Mouse (Mus musculus) forebrain, embryonic 11.5 days (tissue): ENCODE measurements around the gene Arhgef2. TPM values are rescaled to one million over a fixed set of nuclear protein-coding genes. Genes with fewer than 3 reads are reported as not detected.

Experiments
- ATAC-seq: fragments of 200-750 bp; cut with Nextera tagmentation; replicated peaks from 2 replicates; pipeline ENCODE4 v1.8.0; 2017; ENCODE audit warnings: moderate TSS enrichment; ENCODE audit not compliant: low FRiP score
- DNase-seq: peaks from one replicate; pipeline ENCODE4 v3.0.0-alpha.2; 2017; ENCODE audit warnings: low spot score
- H3K27ac ChIP-seq: fragments of 300-500 bp; sonication (generic); 2 replicates; pipeline ENCODE4 v1.5.1; 2014; ENCODE audit warnings: low read depth, low read length
- H3K27me3 ChIP-seq: fragments of 300-500 bp; sonication (generic); 2 replicates; pipeline ENCODE4 v1.6.1; 2014; ENCODE audit warnings: mild to moderate bottlenecking, low read length, mixed read lengths; ENCODE audit not compliant: control insufficient read depth, insufficient read depth
- H3K36me3 ChIP-seq: fragments of 300-500 bp; sonication (generic); 2 replicates; pipeline ENCODE4 v1.6.1; 2014; ENCODE audit warnings: mild to moderate bottlenecking, low read length, moderate library complexity, mixed read lengths; ENCODE audit not compliant: control insufficient read depth, insufficient read depth
- H3K4me1 ChIP-seq: fragments of 300-500 bp; sonication (generic); replicated peaks from 2 replicates; pipeline ENCODE4 v1.6.1; 2014; ENCODE audit warnings: low read length, mixed read lengths; ENCODE audit not compliant: control insufficient read depth, insufficient read depth
- H3K4me2 ChIP-seq: fragments of 300-500 bp; sonication (generic); 2 replicates; pipeline ENCODE4 v1.6.1; 2014; ENCODE audit warnings: low read depth, mild to moderate bottlenecking, low read length, moderate library complexity, mixed read lengths; ENCODE audit not compliant: severe bottlenecking
- H3K4me3 ChIP-seq: fragments of 300-500 bp; sonication (generic); 2 replicates; pipeline ENCODE4 v1.5.1; 2014; ENCODE audit warnings: low read depth, low read length
- H3K9ac ChIP-seq: fragments of 300-500 bp; sonication (generic); 2 replicates; pipeline ENCODE4 v1.6.1; 2014; ENCODE audit warnings: low read length
- H3K9me3 ChIP-seq: fragments of 300-500 bp; sonication (generic); 2 replicates; pipeline ENCODE4 v1.6.1; 2016; ENCODE audit warnings: low read length, mixed read lengths; ENCODE audit not compliant: control insufficient read depth
- WGBS: fragments of 180-500 bp; shearing (Covaris S2); extraction: QIAGEN DNeasy Blood & Tissue Kit; methylation state at CpG from one replicate; pipeline ENCODE4 v1.1.7; 2014; 5-methylcytosine and 5-hydroxymethylcytosine counted together
- polyA plus RNA-seq: library from polyadenylated mRNA; unstranded; fragments of >200 nt; fragmentation: Nextera tagmentation; extraction: Ambion mirVana; gene quantifications from 2 replicates; pipeline ENCODE4 v1.2.1, GENCODE M21; 2014

The Arhgef2 gene
- polyA plus RNA-seq, 1 experiment from 2014 or later: 123 TPM

DNA sequence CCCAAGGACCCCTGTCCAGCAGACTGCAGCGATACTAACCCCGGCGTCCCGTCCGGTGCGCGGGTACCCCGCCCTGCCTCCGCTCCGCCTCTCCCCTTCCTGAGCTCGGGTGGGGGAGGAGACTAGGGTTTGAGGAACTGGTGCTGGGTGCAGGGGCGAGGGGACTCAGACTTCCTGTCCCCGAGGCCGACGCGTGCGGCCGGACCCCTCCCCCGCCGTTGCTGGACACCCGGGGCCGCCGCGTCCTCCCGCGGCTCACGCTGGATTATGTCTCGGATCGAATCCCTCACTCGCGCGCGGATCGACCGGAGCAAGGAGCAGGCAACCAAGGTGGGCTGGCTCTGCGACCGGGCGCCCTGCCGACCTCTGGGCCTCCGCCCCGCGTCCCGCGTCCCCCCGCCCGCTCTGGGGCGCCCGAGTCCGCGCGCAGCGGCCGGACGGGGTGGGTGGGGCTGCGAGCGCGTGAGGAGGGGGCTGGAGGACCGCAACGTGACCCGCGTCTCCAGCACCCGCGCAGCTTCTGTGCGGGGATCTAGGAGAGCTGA is 15.3 kb downstream of the Arhgef2 start:
- Histone ChIP-seq H3K27me3 (no peaks in the 10 kb centered on the region), H3K4me3 (peak overlapping the region; percentile 90), H3K9ac (peak overlapping the region; percentile 97), H3K9me3 (no peaks in the 10 kb centered on the region), H3K36me3 (no peaks in the 10 kb centered on the region; the same call in 1 of the 2 replicates), H3K4me2 (peak overlapping the region; percentile 93), H3K27ac (peak overlapping the region; percentile 95), H3K4me1 (peaks cover 14% of the 10 kb centered on the region)
- DNase-seq: peak; percentile 84
- WGBS: under 1% methylated on average over 57 of the region's 64 CpGs
- peak; percentile 79 for ATAC-seq

DNA sequence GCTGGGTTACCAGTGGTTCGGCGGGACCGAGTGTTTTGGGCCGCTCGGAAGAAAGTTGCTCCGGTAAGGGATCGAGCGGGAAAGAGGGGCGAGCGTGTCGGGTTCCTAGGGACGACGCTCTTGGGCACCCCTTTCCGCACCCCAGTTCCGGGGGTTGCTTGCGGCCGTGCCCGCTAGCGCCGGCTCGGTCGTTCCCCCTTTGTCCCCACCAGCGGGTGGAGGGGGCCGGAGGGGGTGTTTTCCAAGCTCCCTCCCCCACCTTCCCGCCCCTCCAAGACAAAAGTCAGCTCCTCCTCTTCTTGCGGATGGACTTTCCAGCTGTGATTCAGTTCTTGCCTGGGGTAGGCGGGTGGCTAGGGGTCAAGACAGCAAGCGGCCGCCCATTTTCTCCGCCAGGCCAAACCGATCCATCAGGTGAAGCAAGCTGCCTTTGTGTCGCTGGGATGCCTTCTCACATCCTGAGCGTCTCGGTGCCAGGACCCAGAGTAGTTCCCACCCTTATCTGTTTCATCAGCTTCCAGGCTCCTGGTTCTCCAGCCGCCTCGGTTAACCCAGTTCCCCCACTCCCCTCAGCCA is 15.9 kb downstream of the Arhgef2 start:
- Histone ChIP-seq H3K9ac (peak overlapping the region; percentile 97), H3K4me3 (peak overlapping the region; percentile 90), H3K4me2 (peak overlapping the region; percentile 93), H3K4me1 (peaks cover 14% of the 10 kb centered on the region), H3K9me3 (no peaks in the 10 kb centered on the region), H3K27ac (peak overlapping the region; percentile 95), H3K27me3 (no peaks in the 10 kb centered on the region), H3K36me3 (no peaks in the 10 kb centered on the region; the same call in 1 of the 2 replicates)
- DNase-seq (peak; percentile 75), ATAC-seq (peak; percentile 3; the same call in 1 of the 2 replicates)
- under 1% methylated on average over 36 of the region's 36 CpGs for WGBS

DNA sequence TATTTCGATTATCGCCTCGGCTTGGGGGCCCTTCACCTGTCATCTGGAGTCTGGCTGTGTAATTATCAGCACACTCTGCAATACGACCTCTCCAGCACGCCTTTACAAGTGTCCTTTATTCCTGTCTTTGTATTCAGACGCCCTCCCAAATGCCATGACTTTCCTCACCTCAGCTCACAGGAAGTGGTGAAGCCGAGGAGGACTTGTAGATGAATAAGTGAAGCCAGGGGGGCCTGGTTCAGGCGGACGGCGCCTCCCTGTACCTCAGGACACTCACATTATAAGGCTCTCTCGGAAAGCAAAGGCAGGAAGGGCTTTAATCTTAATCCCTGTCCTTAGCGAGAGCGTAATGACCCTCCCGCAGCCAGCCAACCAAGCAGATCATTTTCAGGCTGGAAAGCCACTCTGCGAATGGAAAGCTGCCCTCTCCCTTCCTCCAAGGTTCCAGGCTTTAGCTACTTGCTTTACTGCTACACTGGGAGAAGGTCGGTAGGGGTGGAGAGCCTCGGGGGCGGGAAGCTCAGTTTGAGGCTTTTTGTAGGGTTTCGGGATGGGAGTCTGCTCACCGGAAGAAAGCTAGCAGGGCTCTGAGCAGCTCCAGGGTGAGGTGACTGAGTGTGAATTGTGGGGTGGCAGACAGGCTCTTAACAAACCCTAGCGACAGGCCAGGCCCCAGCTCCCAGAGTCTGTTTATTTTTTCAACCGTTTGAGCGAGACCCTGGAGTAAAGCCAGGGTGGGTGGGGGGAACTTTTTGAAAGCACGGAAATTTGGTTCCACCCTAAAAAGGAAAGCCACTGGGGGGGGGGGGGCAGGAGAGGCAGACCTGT is 16.6 kb downstream of the Arhgef2 start:
- Histone ChIP-seq H3K4me2 (peak overlapping the region; percentile 93), H3K9ac (peak overlapping the region; percentile 97), H3K4me3 (peak overlapping the region; percentile 90), H3K4me1 (peaks cover 14% of the 10 kb centered on the region), H3K27ac (peak overlapping the region; percentile 95), H3K36me3 (no peaks in the 10 kb centered on the region; the same call in 1 of the 2 replicates), H3K9me3 (no peaks in the 10 kb centered on the region), H3K27me3 (no peaks in the 10 kb centered on the region)
- under 1% methylated on average over 24 of the region's 24 CpGs for WGBS
- DNase-seq (no peak), ATAC-seq (no peak)

DNA sequence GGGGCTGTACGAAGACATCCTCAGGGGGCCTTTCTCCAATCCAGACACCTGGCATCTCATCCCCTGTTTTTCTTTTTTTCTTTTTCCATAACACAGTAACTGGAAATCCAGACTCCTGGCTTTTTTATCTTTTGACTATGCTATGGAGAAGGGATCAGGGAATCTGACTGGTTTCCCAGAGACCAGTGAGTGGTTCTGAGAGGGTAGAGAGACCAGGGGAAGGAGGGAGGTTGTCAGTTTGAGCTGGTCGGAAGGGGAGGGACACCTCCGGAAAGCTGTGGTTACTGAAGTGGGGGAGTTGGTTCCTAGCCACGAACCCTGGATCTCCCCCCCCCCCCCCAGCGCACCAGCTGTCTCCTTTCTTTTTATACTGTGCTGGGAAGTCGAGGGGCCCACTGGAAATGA is 17.2 kb downstream of the Arhgef2 start:
- ATAC-seq: peak; percentile 28; the same call in 1 of the 2 replicates
- 0% methylated on average over 5 of the region's 6 CpGs for WGBS

DNA sequence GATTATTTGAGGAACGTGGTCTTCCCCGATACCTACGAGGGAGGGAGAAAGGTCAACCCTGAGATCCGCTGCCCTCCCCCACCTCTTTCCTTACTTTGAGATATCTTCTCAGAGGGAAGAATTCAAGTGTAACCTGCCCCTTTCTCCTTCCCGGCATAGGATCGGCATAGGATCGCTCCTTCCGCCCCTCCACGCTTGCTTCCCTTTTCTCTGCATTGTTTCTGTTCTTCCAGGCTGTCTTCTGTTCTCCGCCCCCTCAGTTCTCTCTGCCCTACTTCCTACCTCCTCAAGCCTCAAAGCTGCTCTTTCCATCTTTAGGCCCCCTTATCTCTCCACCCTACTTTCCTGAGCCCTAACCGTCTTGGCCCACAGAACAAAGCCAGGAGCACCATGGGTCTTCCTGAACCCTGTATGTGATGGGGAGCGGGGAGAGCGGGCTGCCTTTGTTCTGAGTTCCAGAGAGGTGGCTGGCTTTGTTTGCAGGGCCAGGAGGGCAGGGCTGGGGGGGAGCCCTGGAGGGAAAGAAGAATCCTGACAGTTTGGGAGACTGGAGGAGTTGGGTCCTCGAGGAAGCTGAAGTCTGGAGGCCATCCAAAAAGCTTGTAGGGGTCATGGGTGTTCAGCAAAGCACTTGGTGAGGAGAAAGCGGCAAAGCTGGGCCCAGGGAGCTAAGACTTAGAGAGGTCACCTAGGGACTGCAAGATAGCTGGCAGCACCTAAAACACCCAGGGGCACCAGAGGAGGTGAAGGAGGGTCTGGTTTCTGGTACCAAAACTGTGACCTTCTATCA is 17.8 kb downstream of the Arhgef2 start:
- Histone ChIP-seq H3K9ac (peak overlapping the region; percentile 97), H3K4me3 (peak overlapping the region; percentile 90), H3K4me1 (peaks cover 14% of the 10 kb centered on the region), H3K4me2 (peak overlapping the region; percentile 93), H3K9me3 (no peaks in the 10 kb centered on the region), H3K27me3 (no peaks in the 10 kb centered on the region), H3K36me3 (no peaks in the 10 kb centered on the region; the same call in 1 of the 2 replicates), H3K27ac (peak overlapping the region; percentile 95)
- WGBS: 1% methylated on average over 15 of the region's 15 CpGs
- DNase-seq (peak; percentile 67), ATAC-seq (no peak)

More for the DNA sequence above, 17.2 kb downstream of the Arhgef2 start:
- Histone ChIP-seq H3K4me2 (peak overlapping the region; percentile 93), H3K36me3 (no peaks in the 10 kb centered on the region; the same call in 1 of the 2 replicates), H3K9me3 (no peaks in the 10 kb centered on the region), H3K27ac (peak overlapping the region; percentile 95), H3K4me1 (peaks cover 14% of the 10 kb centered on the region), H3K4me3 (peak overlapping the region; percentile 90), H3K27me3 (no peaks in the 10 kb centered on the region), H3K9ac (peak overlapping the region; percentile 97)
- peak; percentile 67 for DNase-seq

DNA sequence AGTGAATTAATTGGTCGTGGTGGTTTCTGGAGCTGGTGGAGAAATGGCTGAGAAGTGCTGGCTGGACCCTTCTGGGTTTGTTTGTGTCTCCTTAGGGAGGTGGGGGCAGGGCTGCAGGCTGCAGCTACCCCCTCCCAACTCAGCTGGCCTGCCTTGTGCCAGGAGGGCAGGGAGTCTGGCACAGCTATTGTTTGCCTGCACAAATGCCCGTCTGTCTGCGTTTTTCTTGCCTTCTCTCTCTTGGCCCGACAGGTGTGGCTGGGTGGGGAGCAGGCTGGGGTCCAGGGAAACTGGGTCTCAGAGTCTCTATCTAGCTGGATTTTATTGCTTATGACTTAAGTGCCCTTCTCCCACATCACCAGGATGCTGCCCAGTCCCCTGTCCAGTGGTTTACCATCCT is 18.6 kb downstream of the Arhgef2 start:
- Histone ChIP-seq H3K27me3 (no peaks in the 10 kb centered on the region), H3K4me3 (peak overlapping the region; percentile 90), H3K9ac (peak overlapping the region; percentile 97), H3K27ac (peak overlapping the region; percentile 95), H3K4me2 (peak overlapping the region; percentile 93), H3K9me3 (no peaks in the 10 kb centered on the region), H3K4me1 (peaks cover 14% of the 10 kb centered on the region), H3K36me3 (no peaks in the 10 kb centered on the region; the same call in 1 of the 2 replicates)
- DNase-seq: no peak
- no peak for ATAC-seq
- WGBS: 20% methylated on average over 4 of the region's 4 CpGs

DNA sequence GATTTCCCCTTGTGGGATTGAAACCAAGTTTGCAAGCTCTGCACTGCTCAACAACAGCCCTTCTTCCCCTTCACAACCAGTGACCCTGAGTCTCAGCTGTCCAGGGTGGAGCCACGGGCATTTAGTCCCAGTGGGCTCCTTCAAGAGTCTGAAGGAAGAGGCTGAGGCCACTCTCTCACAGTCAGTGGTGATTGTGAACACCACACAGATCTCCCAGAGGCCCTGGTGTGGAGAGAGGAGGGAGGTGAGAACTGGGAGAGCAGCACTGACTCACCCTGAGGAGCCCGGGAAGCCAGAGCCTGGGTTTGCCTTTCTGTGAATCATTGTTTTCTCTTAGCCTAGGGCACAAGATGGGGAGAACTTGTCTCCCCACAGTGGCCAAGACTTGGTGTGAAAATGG is 19.2 kb downstream of the Arhgef2 start:
- Histone ChIP-seq H3K4me3 (peak overlapping the region; percentile 90; the same call in 1 of the 2 replicates), H3K4me2 (peak overlapping the region; percentile 93; the same call in 1 of the 2 replicates), H3K4me1 (peaks cover 14% of the 10 kb centered on the region), H3K27ac (peak overlapping the region; percentile 95), H3K9ac (peak overlapping the region; percentile 97), H3K9me3 (no peaks in the 10 kb centered on the region), H3K27me3 (no peaks in the 10 kb centered on the region), H3K36me3 (peaks cover 5% of the 10 kb centered on the region)
- 67% methylated on average over 2 of the region's 2 CpGs for WGBS
- ATAC-seq (no peak), DNase-seq (no peak)

DNA sequence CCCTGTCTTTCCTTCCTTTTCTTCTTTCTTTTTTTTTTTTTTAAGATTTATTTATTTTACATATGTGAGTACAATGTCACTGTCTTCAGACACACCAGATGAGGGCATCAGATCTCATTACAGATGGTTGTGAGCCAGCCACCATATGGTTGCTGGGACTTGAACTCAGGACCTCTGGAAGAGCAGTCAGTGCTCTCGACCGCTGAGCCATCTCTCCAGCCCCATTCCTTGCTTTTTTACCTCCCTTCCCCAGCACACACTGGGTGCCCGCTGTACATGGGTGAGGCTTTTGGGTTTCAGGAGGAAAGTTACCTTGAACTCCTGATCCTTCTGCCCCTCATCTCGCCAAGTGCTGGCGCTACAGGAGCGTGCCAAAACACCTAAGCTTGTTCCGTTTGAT is 19.8 kb downstream of the Arhgef2 start:
- WGBS: 94% methylated on average over 7 of the region's 7 CpGs
- H3K4me2 ChIP-seq: no peak overlapping the region
- no peak overlapping the region for H3K9ac ChIP-seq
- ATAC-seq (no peak), DNase-seq (no peak)
- H3K27ac ChIP-seq: no peak overlapping the region
- H3K9me3 ChIP-seq: no peaks in the 10 kb centered on the region
- H3K4me1 ChIP-seq: peaks cover 14% of the 10 kb centered on the region
- no peak overlapping the region for H3K4me3 ChIP-seq
- H3K36me3 ChIP-seq: peaks cover 5% of the 10 kb centered on the region
- H3K27me3 ChIP-seq: no peaks in the 10 kb centered on the region
